Mouse (Mus musculus) liver, embryonic 14.5 days (tissue): ENCODE data around the gene Mast1. TPM values are rescaled to one million over a fixed set of nuclear protein-coding genes. Genes with fewer than 3 reads are reported as not detected.

Experiments
- ATAC-seq: fragments of 200-750 bp; cut with Nextera tagmentation; 2 replicates; pipeline ENCODE4 v1.8.0; 2017; ENCODE audit warnings: moderate number of reproducible peaks, mild to moderate bottlenecking, moderate library complexity; ENCODE audit not compliant: insufficient read depth
- DNase-seq, 3 experiments: peaks; one replicate each; pipeline ENCODE4 v3.0.0-alpha.2; 2012 to 2013; ENCODE audit warnings: low read depth in 3 of 3, low spot score in 3 of 3
- H3K27ac ChIP-seq: fragments of 300-500 bp; sonication (generic); 2 replicates; pipeline ENCODE4 v1.5.1; 2014; ENCODE audit warnings: moderate library complexity, mild to moderate bottlenecking, control low read depth, inconsistent platforms
- H3K27me3 ChIP-seq: fragments of 300-500 bp; sonication (generic); 2 replicates; pipeline ENCODE4 v1.6.1; 2014; ENCODE audit warnings: mild to moderate bottlenecking, low read length, moderate library complexity; ENCODE audit not compliant: control insufficient read depth, insufficient read depth
- H3K36me3 ChIP-seq: fragments of 300-500 bp; sonication (generic); replicated peaks from 2 replicates; pipeline ENCODE4 v1.6.1; 2014; ENCODE audit warnings: low read depth; ENCODE audit not compliant: control insufficient read depth, insufficient read depth
- H3K4me1 ChIP-seq, 2 experiments: fragments of 200-500 bp in 1 of 2; fragments of 300-500 bp in 1 of 2; sonication (generic) in 1 of 2; replicated peaks; 2 replicates each; pipeline ENCODE4 v1.6.1; 2012 to 2014; ENCODE audit warnings: antibody characterized with exemption in 1 of 2, inconsistent platforms in 1 of 2, low read length in 1 of 2; ENCODE audit not compliant: control insufficient read depth in 2 of 2, insufficient read depth in 2 of 2
- H3K4me2 ChIP-seq: fragments of 300-500 bp; sonication (generic); 2 replicates; pipeline ENCODE4 v1.6.1; 2014; ENCODE audit warnings: low read depth, mild to moderate bottlenecking, control low read depth, moderate library complexity
- H3K4me3 ChIP-seq, 2 experiments: fragments of 200-500 bp in 1 of 2; fragments of 300-500 bp in 1 of 2; sonication (generic) in 1 of 2; 2 replicates each; pipeline ENCODE4 v1.5.1; 2012 to 2014; ENCODE audit warnings: low read depth in 2 of 2, low read length in 2 of 2, mild to moderate bottlenecking in 2 of 2, control low read depth in 1 of 2, inconsistent platforms in 1 of 2, moderate library complexity in 1 of 2; ENCODE audit not compliant: insufficient read depth in 1 of 2
- H3K9ac ChIP-seq: fragments of 300-500 bp; sonication (generic); replicated peaks from 2 replicates; pipeline ENCODE4 v1.6.1; 2014; ENCODE audit warnings: mild to moderate bottlenecking, control low read depth, moderate library complexity
- H3K9me3 ChIP-seq: fragments of 300-500 bp; sonication (generic); 2 replicates; pipeline ENCODE4 v1.6.1; 2016; ENCODE audit warnings: low read length, mixed read lengths; ENCODE audit not compliant: control insufficient read depth
- CTCF ChIP-seq: IDR thresholded peaks from 2 replicates; pipeline ENCODE4 v1.5.1; 2016; ENCODE audit warnings: antibody characterized with exemption, low read depth, control low read depth
- EP300 ChIP-seq: IDR thresholded peaks from 2 replicates; pipeline ENCODE4 v1.6.1; 2016; ENCODE audit warnings: antibody characterized with exemption, low read depth
- WGBS: fragments of 180-500 bp; shearing (Covaris S2); extraction: QIAGEN DNeasy Blood & Tissue Kit; methylation state at CpG from one replicate; pipeline ENCODE4 v1.1.7; 2014; ENCODE audit not compliant: insufficient replicate concordance; 5-methylcytosine and 5-hydroxymethylcytosine counted together
- polyA plus RNA-seq, 2 experiments: library from polyadenylated mRNA; depleted of rRNA in 1 of 2; stranded (reverse) in 1 of 2; unstranded in 1 of 2; fragments of >200 nt; fragmentation: Nextera tagmentation in 1 of 2; extraction: Ambion mirVana in 1 of 2; gene quantifications; 2 replicates each; pipeline versions ENCODE4 v1.2.1 to v1.2.3; 2012 to 2014

Gene Mast1
- polyA plus RNA-seq, 2 experiments: 0.06 to 0.14 TPM

DNA sequence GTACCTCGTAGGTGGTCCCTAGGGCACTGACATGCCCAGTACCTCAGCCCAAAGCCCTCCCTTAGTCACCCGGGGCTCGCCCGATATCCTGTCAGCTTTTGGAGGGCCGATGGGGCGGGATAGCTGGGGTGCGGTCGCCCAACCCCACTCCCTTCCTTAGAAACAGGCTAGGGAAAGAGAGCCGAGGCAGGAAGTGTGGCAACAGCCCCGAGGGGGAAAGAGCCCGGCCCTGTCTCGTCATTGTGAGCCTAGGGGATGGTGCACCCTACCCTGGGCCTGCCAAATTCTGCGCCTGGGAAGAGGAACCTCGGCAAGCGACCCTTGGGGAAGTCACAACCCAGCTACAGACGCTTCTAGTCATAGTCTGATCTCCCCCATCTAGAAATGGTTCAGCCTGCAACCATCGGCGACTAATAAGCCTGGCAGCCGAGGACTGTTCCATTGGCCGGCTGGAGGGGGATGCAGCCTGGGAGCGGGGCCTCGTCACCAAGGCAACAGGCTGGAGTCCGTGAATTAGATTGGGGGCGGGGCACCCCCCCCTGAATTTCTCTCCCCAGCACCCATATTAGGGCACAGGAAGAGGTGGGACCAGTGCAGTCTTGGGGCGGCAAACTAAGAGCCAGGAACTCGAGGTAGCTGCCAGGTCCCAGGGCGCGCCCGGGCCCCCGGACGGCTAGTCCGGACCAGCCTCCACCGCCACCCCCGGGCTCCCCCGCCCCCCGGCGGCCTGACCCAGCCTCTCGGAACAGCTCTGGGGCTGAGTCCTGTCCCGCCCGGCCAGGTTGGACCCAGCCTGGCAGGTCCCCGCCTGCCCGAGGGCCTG lies 42.7 kb upstream of the Mast1 start:
- Histone ChIP-seq H3K27ac (peak overlapping the region; percentile 64), H3K4me2 (peak overlapping the region; percentile 95), H3K4me3 (peak overlapping the region; percentile 52 to 89), H3K27me3 (no peaks in the 10 kb centered on the region), H3K4me1 (peaks cover 36 to 41% of the 10 kb centered on the region in 2 experiments), H3K36me3 (peaks cover 1% of the 10 kb centered on the region), H3K9ac (peak overlapping the region; percentile 64), H3K9me3 (no peaks in the 10 kb centered on the region)
- ATAC-seq (peak; percentile 44), DNase-seq (peak; percentile 82 to 90 (median 84))
- TF ChIP-seq EP300: 0 out of 2 replicates have a peak, but pooled peaks have one; percentile 24
- no peak for TF ChIP-seq CTCF
- WGBS: 3% methylated on average over 42 of the region's 42 CpGs

DNA sequence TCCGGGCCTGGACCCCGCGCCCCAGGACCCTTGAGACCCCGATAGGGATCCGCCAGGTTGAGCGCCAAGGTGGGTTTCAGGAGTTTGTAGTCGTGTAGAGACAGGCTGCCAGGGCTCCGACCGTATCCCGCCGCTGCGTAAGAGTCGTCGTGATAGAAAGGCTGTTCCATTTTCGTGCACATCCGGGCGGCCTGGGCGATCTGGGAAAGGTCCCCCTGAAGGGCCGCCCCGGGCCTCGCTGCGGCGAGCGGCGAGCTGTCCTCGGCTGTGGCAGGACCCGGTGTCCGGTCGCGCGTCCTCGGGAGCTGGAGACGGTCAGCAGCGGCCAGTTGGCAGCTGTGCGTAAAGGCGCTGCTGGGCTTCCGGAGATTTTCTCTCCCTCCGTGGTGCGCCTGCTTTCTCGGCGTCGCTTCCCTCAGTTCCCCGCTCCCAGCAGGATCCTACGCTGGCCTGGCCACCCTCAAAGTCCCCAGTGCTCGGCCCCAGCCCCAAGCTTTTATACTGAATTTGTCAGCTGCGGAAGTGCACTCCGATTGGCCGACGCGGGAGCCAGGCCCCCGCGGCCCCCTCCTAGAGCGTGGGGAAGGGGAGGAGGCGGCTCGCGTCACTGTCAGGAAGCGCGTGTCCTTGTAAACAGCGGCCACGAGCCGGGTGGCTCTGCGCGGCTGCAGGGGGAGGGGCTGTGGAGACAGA lies 41.2 kb upstream of the Mast1 start, which contains the start of gene Junb:
TSS of gene Junb (minus strand) at position 471 of the 693 bp plus-strand sequence.
- H3K4me3 ChIP-seq: peak within 1 kb of the TSS; percentile 72 to 89
- ATAC-seq (peak; percentile 26), DNase-seq (peak in 1 of 3 experiments; percentile 85)
- under 1% methylated on average over 61 of the region's 63 CpGs for WGBS
- no peaks in the 10 kb centered on the region for H3K9me3 ChIP-seq
- H3K36me3 ChIP-seq: peaks cover 15% of the 10 kb centered on the region
- peak within 1 kb of the TSS; percentile 80 for H3K9ac ChIP-seq
- no peaks in the 10 kb centered on the region for H3K27me3 ChIP-seq
- H3K27ac ChIP-seq: peak within 1 kb of the TSS; percentile 68
- peak within 1 kb of the TSS; percentile 95 for H3K4me2 ChIP-seq
- H3K4me1 ChIP-seq: peaks cover 38 to 42% of the 10 kb centered on the region in 2 experiments
- no peak for TF ChIP-seq EP300
- TF ChIP-seq CTCF: no peak

DNA sequence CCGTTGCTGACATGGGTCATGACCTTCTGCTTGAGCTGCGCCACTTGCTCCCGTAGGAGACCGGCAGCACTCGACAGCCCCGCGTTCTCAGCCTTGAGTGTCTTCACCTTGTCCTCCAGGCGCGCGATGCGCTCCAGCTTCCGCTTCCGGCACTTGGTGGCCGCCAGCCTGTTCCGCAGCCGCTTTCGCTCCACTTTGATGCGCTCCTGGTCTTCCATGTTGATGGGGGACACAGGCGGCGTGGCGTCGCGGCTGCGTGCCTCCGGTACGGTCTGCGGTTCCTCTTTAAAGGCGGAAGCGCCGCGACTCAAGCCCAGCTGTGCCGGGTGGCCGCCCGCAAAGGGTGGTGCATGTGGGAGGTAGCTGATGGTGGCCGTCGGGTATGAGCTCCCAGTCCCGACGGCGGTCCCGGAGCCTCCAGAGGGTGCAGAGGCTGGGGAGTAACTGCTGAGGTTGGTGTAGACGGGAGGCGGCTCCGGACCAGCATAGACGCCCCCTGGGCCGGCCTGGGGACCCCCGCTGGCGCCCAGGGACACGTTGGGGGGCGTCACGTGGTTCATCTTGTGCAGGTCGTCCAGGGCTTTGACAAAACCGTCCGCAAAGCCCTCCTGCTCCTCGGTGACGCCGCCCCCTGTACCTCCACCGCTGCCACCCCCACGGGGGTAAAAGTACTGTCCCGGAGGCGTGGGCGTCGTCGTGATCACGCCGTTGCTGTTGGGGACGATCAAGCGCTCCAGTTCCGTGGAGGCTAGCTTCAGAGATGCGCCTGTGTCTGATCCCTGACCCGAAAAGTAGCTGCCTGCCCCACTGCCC lies 40.5 kb upstream of the Mast1 start:
- Histone ChIP-seq H3K4me3 (peak overlapping the region; percentile 72 to 89), H3K27me3 (no peaks in the 10 kb centered on the region), H3K27ac (peak overlapping the region; percentile 68), H3K4me2 (peak overlapping the region; percentile 95), H3K36me3 (peaks cover 23% of the 10 kb centered on the region), H3K9ac (peak overlapping the region; percentile 80), H3K4me1 (peaks cover 45 to 46% of the 10 kb centered on the region in 2 experiments), H3K9me3 (no peaks in the 10 kb centered on the region)
- ATAC-seq: no peak
- TF ChIP-seq EP300 (no peak), CTCF (no peak)
- DNase-seq: no peak
- under 1% methylated on average over 70 of the region's 70 CpGs for WGBS

DNA sequence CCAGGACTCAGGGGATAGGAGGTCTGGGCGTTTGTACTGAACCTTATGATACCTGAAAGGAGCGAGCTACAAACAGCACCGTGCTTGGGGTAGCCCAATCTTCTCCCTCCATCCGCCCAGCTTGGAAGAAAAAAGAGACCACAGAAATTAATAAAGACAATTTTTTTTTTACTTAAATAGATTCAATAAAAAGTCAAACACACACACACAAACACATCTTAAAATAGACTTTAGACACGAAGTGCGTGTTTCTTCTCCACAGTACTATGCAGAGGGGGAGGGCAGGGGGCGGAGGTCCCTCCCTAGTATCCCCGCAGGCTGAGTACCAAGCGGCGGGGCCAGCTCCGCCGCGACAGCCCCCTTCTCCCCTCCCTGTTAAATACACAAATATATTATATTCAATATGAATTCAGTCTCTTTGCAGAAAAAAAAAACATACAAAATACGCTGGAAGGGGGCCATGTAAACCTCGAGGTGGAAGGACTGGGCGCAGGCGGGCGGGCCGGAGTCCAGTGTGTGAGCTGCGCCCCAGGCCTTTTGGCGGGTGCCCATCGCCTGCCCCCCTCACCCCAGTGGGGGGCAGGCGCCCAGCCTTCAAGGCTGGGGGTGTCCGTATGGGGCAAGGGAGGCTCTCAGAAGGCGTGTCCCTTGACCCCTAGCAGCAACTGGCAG lies 39.7 kb upstream of the Mast1 start:
- peak overlapping the region; percentile 95 for H3K4me2 ChIP-seq
- TF ChIP-seq EP300 (no peak), CTCF (no peak)
- ATAC-seq: no peak
- peak overlapping the region; percentile 68 for H3K27ac ChIP-seq
- H3K4me1 ChIP-seq: peaks cover 50% of the 10 kb centered on the region in 2 experiments
- 1% methylated on average over 24 of the region's 25 CpGs for WGBS
- no peaks in the 10 kb centered on the region for H3K27me3 ChIP-seq
- H3K9me3 ChIP-seq: no peaks in the 10 kb centered on the region
- DNase-seq: no peak
- H3K9ac ChIP-seq: peak overlapping the region; percentile 80
- H3K36me3 ChIP-seq: peaks cover 30% of the 10 kb centered on the region
- peak overlapping the region; percentile 72 to 89 for H3K4me3 ChIP-seq
